ENCODE assay signal across 16 mouse cellular contexts in the genomic region with DNA sequence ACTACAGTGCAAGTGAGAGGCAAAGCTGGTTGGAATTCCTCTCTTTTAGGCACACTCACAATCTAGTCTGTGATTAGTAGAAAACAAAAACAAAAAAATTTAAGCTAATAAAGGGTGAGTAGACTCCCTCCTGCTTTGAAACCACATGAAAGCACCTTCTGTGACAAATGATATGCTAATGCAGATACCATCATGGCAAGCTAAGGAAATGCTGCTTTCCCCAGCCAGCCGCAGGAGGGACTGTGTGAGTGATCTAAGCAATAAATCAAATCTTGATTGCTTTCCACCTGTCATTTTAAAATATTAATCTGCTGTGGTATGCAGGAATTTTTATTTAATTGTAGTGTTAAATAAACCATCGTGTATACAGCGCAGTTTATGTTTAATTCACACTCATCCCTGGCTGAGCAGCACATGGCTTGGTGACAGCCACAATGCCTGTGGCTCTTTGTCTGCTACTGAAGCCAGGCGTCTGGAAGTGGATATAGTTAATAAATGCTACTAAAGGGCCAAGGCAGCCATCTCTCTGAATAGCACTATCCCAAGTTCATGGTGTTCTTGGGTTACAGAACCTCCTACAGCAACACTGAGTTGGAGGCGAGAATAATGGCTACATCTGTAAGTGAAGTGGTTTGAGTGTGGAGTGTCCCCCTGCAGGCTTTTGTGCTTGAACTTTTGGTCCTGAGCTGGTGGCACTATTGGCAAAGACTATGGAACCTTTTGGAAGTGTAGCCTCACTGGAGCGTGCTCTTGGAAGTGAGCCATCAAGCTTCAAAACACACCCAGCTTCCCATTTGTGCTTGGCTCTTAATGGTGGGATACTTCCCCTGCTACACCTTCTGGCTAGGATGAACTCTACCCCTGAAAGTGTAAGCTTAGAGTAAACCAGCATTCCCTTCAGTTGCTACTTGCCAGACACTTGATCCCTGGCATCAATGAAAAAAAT.
A peak's percentile ranks its signal among the peaks of the same experiment; 100 is the strongest.
DNase-seq lines count a peak whose midpoint lies in the region; ATAC-seq lines count a peak whose summit lies in the region.
"Had no signal": no experiment of that assay in that cellular context is flagged by ENCODE, and none has a peak within 500 bp of the region (broad histone marks: within the 10 kb centered on the region; RNA-seq: fewer than 3 reads in every experiment).

No protein-coding gene starts in this region.

- no peak overlapping the region for H3K4me2 ChIP-seq in forebrain, embryonic 13.5 days
- no peak overlapping the region for H3K4me2 ChIP-seq in midbrain, embryonic 15.5 days
- H3K4me2 ChIP-seq in midbrain, embryonic 13.5 days (replicated peaks), result no peak overlapping the region
- no peak overlapping the region for H3K4me2 ChIP-seq in hindbrain, embryonic 15.5 days
- H3K4me2 ChIP-seq in neural tube, embryonic 15.5 days, result no peak overlapping the region
- H3K4me2 ChIP-seq: embryonic facial prominence, embryonic 13.5 days; kidney, embryonic 15.5 days; limb, embryonic 12.5 days had no signal

- no peaks in the 10 kb centered on the region for H3K9me3 ChIP-seq in forebrain, embryonic 13.5 days (replicated peaks)
- H3K9me3 ChIP-seq in forebrain, embryonic 10.5 days, result no peaks in the 10 kb centered on the region
- H3K9me3 ChIP-seq in midbrain, embryonic 15.5 days, result no peaks in the 10 kb centered on the region
- H3K9me3 ChIP-seq in midbrain, embryonic 13.5 days, result no peaks in the 10 kb centered on the region
- H3K9me3 ChIP-seq in hindbrain, embryonic 15.5 days, result no peaks in the 10 kb centered on the region
- H3K9me3 ChIP-seq in neural tube, embryonic 15.5 days (replicated peaks), result no peaks in the 10 kb centered on the region
- H3K9me3 ChIP-seq: embryonic facial prominence, embryonic 13.5 days; kidney, embryonic 15.5 days; limb, embryonic 12.5 days had no signal

- no peaks in the 10 kb centered on the region for H3K4me1 ChIP-seq in forebrain, embryonic 13.5 days
- no peaks in the 10 kb centered on the region for H3K4me1 ChIP-seq in forebrain, embryonic 10.5 days
- no peaks in the 10 kb centered on the region for H3K4me1 ChIP-seq in midbrain, embryonic 15.5 days
- no peaks in the 10 kb centered on the region for H3K4me1 ChIP-seq in midbrain, embryonic 13.5 days (replicated peaks)
- no peaks in the 10 kb centered on the region for H3K4me1 ChIP-seq in hindbrain, embryonic 15.5 days (replicated peaks)
- H3K4me1 ChIP-seq in neural tube, embryonic 15.5 days, result peaks cover 2% of the 10 kb centered on the region; the same call in 1 of the 2 replicates
- H3K4me1 ChIP-seq: kidney, embryonic 15.5 days; limb, embryonic 12.5 days had no signal

- H3K27ac ChIP-seq in forebrain, embryonic 13.5 days, result no peak overlapping the region
- H3K27ac ChIP-seq in forebrain, embryonic 10.5 days, result no peak overlapping the region
- H3K27ac ChIP-seq in midbrain, embryonic 15.5 days, result peak overlapping the region; percentile 17; the same call in 1 of the 2 replicates
- H3K27ac ChIP-seq in midbrain, embryonic 13.5 days, result no peak overlapping the region; the same call in 1 of the 2 replicates
- peak overlapping the region; percentile 6; the same call in 1 of the 2 replicates for H3K27ac ChIP-seq in hindbrain, embryonic 15.5 days (replicated peaks)
- no peak overlapping the region for H3K27ac ChIP-seq in neural tube, embryonic 15.5 days (replicated peaks)
- H3K27ac ChIP-seq: embryonic facial prominence, embryonic 13.5 days; kidney, embryonic 15.5 days; limb, embryonic 12.5 days; macrophage had no signal

- no peak overlapping the region for H3K9ac ChIP-seq in forebrain, embryonic 13.5 days
- H3K9ac ChIP-seq in midbrain, embryonic 15.5 days, result no peak overlapping the region
- H3K9ac ChIP-seq in midbrain, embryonic 13.5 days (replicated peaks), result no peak overlapping the region
- no peak overlapping the region for H3K9ac ChIP-seq in hindbrain, embryonic 15.5 days
- H3K9ac ChIP-seq in neural tube, embryonic 15.5 days (replicated peaks), result no peak overlapping the region
- H3K9ac ChIP-seq: embryonic facial prominence, embryonic 13.5 days; kidney, embryonic 15.5 days; limb, embryonic 12.5 days had no signal

- no peaks in the 10 kb centered on the region for H3K36me3 ChIP-seq in forebrain, embryonic 13.5 days (ENCODE audit: poor library complexity, severe bottlenecking)
- no peaks in the 10 kb centered on the region for H3K36me3 ChIP-seq in forebrain, embryonic 10.5 days (replicated peaks)
- H3K36me3 ChIP-seq in midbrain, embryonic 15.5 days (replicated peaks), result no peaks in the 10 kb centered on the region
- no peaks in the 10 kb centered on the region for H3K36me3 ChIP-seq in midbrain, embryonic 13.5 days
- no peaks in the 10 kb centered on the region for H3K36me3 ChIP-seq in hindbrain, embryonic 15.5 days
- H3K36me3 ChIP-seq in neural tube, embryonic 15.5 days, result no peaks in the 10 kb centered on the region
- H3K36me3 ChIP-seq: embryonic facial prominence, embryonic 13.5 days; kidney, embryonic 15.5 days; limb, embryonic 12.5 days had no signal

- no peak overlapping the region for H3K4me3 ChIP-seq in forebrain, embryonic 13.5 days
- no peak overlapping the region for H3K4me3 ChIP-seq in forebrain, embryonic 10.5 days
- no peak overlapping the region for H3K4me3 ChIP-seq in midbrain, embryonic 15.5 days
- H3K4me3 ChIP-seq in midbrain, embryonic 13.5 days (replicated peaks), result no peak overlapping the region
- H3K4me3 ChIP-seq in hindbrain, embryonic 15.5 days, result no peak overlapping the region
- H3K4me3 ChIP-seq in neural tube, embryonic 15.5 days (replicated peaks), result no peak overlapping the region
- H3K4me3 ChIP-seq: embryonic facial prominence, embryonic 13.5 days; kidney, embryonic 15.5 days; limb, embryonic 12.5 days had no signal

- no peak for DNase-seq in forebrain, embryonic 10.5 days (ENCODE audit: extremely low spot score, low spot score)
- no peak for DNase-seq in T-cell, adult 2 months (ENCODE audit: low spot score)
- DNase-seq: adrenal gland, adult 2 months; cerebellum, adult 9-11 months; gastrocnemius, postnatal 14 days; thymus, postnatal 4 days had no signal

- 55% methylated on average over 6 of the region's 6 CpGs for WGBS in forebrain, embryonic 13.5 days
- WGBS in forebrain, embryonic 10.5 days, result 81% methylated on average over 6 of the region's 6 CpGs
- WGBS in midbrain, embryonic 15.5 days, result 55% methylated on average over 6 of the region's 6 CpGs
- 68% methylated on average over 6 of the region's 6 CpGs for WGBS in midbrain, embryonic 13.5 days
- WGBS in hindbrain, embryonic 15.5 days, result 48% methylated on average over 6 of the region's 6 CpGs
- WGBS in neural tube, embryonic 15.5 days, result 44% methylated on average over 6 of the region's 6 CpGs

- ATAC-seq in forebrain, embryonic 13.5 days, result peak; percentile 81
- peak; percentile 74; the same call in 1 of the 2 replicates for ATAC-seq in midbrain, embryonic 15.5 days (replicated peaks)
- ATAC-seq in midbrain, embryonic 13.5 days, result no peak; the same call in 1 of the 2 replicates
- ATAC-seq in hindbrain, embryonic 15.5 days (ENCODE audit: low FRiP score, low read depth), result peak; percentile 80
- ATAC-seq in neural tube, embryonic 15.5 days (ENCODE audit: low FRiP score), result peak; percentile 70; the same call in 1 of the 2 replicates
- ATAC-seq: inflammation-experienced regulatory T-cells, adult 6 months had no signal

- H3K27me3 ChIP-seq in forebrain, embryonic 13.5 days, result no peaks in the 10 kb centered on the region
- no peaks in the 10 kb centered on the region for H3K27me3 ChIP-seq in forebrain, embryonic 10.5 days (ENCODE audit: poor library complexity, severe bottlenecking)
- H3K27me3 ChIP-seq in midbrain, embryonic 15.5 days (replicated peaks), result no peaks in the 10 kb centered on the region
- no peaks in the 10 kb centered on the region for H3K27me3 ChIP-seq in midbrain, embryonic 13.5 days
- no peaks in the 10 kb centered on the region for H3K27me3 ChIP-seq in hindbrain, embryonic 15.5 days
- H3K27me3 ChIP-seq in neural tube, embryonic 15.5 days (replicated peaks), result no peaks in the 10 kb centered on the region
- H3K27me3 ChIP-seq: embryonic facial prominence, embryonic 13.5 days; kidney, embryonic 15.5 days; limb, embryonic 12.5 days had no signal

Comparison
In these comparisons a context has a peak if more than half of its experiments do, and no peak if none do; other contexts are left out.
1. H3K27ac ChIP-seq: peak in midbrain, embryonic 15.5 days (single experiment) and hindbrain, embryonic 15.5 days (single experiment); none in forebrain, embryonic 13.5 days (single experiment), forebrain, embryonic 10.5 days (single experiment), midbrain, embryonic 13.5 days (single experiment) and neural tube, embryonic 15.5 days (single experiment).